Mouse (Mus musculus) liver, embryonic 14.5 days (tissue): ENCODE measurements around the gene Srsf1. TPM values are rescaled to one million over a fixed set of nuclear protein-coding genes. Genes with fewer than 3 reads are reported as not detected.
A peak's percentile ranks its signal among the peaks of the same experiment; 100 is the strongest.

Experiments
- ATAC-seq: fragments of 200-750 bp; cut with Nextera tagmentation; 2 replicates; pipeline ENCODE4 v1.8.0; 2017; ENCODE audit warnings: moderate number of reproducible peaks, mild to moderate bottlenecking, moderate library complexity; ENCODE audit not compliant: insufficient read depth
- DNase-seq, 3 experiments: peaks; one replicate each; pipeline ENCODE4 v3.0.0-alpha.2; 2012 to 2013; ENCODE audit warnings: low read depth in 3 of 3, low spot score in 3 of 3
- H3K27ac ChIP-seq: fragments of 300-500 bp; sonication (generic); 2 replicates; pipeline ENCODE4 v1.5.1; 2014; ENCODE audit warnings: moderate library complexity, mild to moderate bottlenecking, control low read depth, inconsistent platforms
- H3K27me3 ChIP-seq: fragments of 300-500 bp; sonication (generic); 2 replicates; pipeline ENCODE4 v1.6.1; 2014; ENCODE audit warnings: mild to moderate bottlenecking, low read length, moderate library complexity; ENCODE audit not compliant: control insufficient read depth, insufficient read depth
- H3K36me3 ChIP-seq: fragments of 300-500 bp; sonication (generic); replicated peaks from 2 replicates; pipeline ENCODE4 v1.6.1; 2014; ENCODE audit warnings: low read depth; ENCODE audit not compliant: control insufficient read depth, insufficient read depth
- H3K4me1 ChIP-seq, 2 experiments: fragments of 200-500 bp in 1 of 2; fragments of 300-500 bp in 1 of 2; sonication (generic) in 1 of 2; replicated peaks; 2 replicates each; pipeline ENCODE4 v1.6.1; 2012 to 2014; ENCODE audit warnings: antibody characterized with exemption in 1 of 2, inconsistent platforms in 1 of 2, low read length in 1 of 2; ENCODE audit not compliant: control insufficient read depth in 2 of 2, insufficient read depth in 2 of 2
- H3K4me2 ChIP-seq: fragments of 300-500 bp; sonication (generic); 2 replicates; pipeline ENCODE4 v1.6.1; 2014; ENCODE audit warnings: low read depth, mild to moderate bottlenecking, control low read depth, moderate library complexity
- H3K4me3 ChIP-seq, 2 experiments: fragments of 200-500 bp in 1 of 2; fragments of 300-500 bp in 1 of 2; sonication (generic) in 1 of 2; 2 replicates each; pipeline ENCODE4 v1.5.1; 2012 to 2014; ENCODE audit warnings: low read depth in 2 of 2, low read length in 2 of 2, mild to moderate bottlenecking in 2 of 2, control low read depth in 1 of 2, inconsistent platforms in 1 of 2, moderate library complexity in 1 of 2; ENCODE audit not compliant: insufficient read depth in 1 of 2
- H3K9ac ChIP-seq: fragments of 300-500 bp; sonication (generic); replicated peaks from 2 replicates; pipeline ENCODE4 v1.6.1; 2014; ENCODE audit warnings: mild to moderate bottlenecking, control low read depth, moderate library complexity
- H3K9me3 ChIP-seq: fragments of 300-500 bp; sonication (generic); 2 replicates; pipeline ENCODE4 v1.6.1; 2016; ENCODE audit warnings: low read length, mixed read lengths; ENCODE audit not compliant: control insufficient read depth
- CTCF ChIP-seq: IDR thresholded peaks from 2 replicates; pipeline ENCODE4 v1.5.1; 2016; ENCODE audit warnings: antibody characterized with exemption, low read depth, control low read depth
- EP300 ChIP-seq: IDR thresholded peaks from 2 replicates; pipeline ENCODE4 v1.6.1; 2016; ENCODE audit warnings: antibody characterized with exemption, low read depth
- WGBS: fragments of 180-500 bp; shearing (Covaris S2); extraction: QIAGEN DNeasy Blood & Tissue Kit; methylation state at CpG from one replicate; pipeline ENCODE4 v1.1.7; 2014; ENCODE audit not compliant: insufficient replicate concordance; 5-methylcytosine and 5-hydroxymethylcytosine counted together
- polyA plus RNA-seq, 2 experiments: library from polyadenylated mRNA; depleted of rRNA in 1 of 2; stranded (reverse) in 1 of 2; unstranded in 1 of 2; fragments of >200 nt; fragmentation: Nextera tagmentation in 1 of 2; extraction: Ambion mirVana in 1 of 2; gene quantifications; 2 replicates each; pipeline versions ENCODE4 v1.2.1 to v1.2.3; 2012 to 2014

Gene Srsf1
- polyA plus RNA-seq, 2 experiments = 139 to 163 TPM

DNA sequence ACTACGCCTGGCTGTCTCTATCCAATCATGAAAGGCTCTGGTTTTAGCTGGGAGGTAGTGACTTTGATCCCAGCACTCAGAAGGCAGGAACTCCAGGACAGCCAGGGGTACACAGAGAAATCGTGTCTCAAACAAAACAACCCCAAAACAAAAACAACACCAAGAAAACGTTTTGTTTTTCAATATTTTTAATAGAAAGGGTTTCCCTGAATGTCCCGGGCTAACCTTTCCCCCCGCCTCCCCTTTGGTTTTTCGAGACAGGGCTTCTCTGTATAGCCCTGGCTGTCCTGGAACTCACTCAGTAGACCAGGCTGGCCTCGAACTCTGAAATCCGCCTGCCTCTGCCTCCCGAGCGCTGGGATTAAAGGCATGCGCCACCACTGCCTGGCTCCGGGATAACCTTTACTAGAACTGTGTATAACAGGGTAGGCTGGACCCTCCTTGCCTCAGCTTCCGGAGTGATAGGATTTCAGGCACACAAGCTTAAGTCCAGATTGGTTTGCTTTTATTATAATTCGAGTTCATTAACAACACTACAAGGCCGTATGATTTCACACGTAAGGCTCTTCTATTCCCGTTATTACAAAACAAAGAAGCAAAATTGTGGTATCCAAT, 743 bp upstream of the Srsf1 start:
- peak overlapping the region; percentile 83 for H3K9ac ChIP-seq

DNA sequence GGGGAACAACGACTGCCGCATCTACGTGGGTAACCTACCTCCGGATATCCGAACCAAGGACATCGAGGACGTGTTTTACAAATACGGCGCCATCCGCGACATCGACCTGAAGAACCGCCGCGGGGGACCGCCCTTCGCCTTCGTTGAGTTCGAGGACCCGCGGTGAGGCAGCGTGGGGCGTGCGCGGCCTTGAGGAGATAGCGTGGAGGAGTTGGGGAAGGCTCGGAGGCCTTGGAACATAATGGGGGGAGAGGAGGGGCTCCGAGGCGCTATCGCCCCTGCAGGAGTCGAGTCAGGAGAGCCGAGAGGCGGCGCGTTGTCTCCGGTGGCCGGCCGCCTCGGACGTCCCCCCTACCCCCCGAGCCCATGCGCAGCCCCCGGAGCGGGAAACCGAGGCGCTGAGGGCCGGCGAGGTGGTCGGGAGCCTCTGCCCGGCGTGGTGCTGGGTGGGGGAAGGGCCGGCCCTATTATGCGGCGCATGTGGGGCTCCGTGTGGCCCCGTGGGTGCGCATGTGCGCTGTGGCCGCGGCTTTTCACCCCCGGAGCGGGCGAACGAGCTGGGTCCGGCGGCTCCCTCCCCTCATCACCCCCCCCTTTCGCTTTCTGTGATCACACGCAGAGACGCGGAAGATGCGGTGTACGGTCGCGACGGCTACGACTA, 828 bp downstream of the Srsf1 start:
- peak; percentile 37 for ATAC-seq
- Histone ChIP-seq H3K4me3 (peak overlapping the region; percentile 79 to 97), H3K27ac (peak overlapping the region; percentile 88), H3K4me2 (peak overlapping the region; percentile 90), H3K27me3 (no peaks in the 10 kb centered on the region), H3K9me3 (no peaks in the 10 kb centered on the region), H3K4me1 (peaks cover 12 to 18% of the 10 kb centered on the region in 2 experiments), H3K9ac (peak overlapping the region; percentile 100), H3K36me3 (peaks cover 37% of the 10 kb centered on the region)
- DNase-seq = no peak
- TF ChIP-seq CTCF = no peak
- TF ChIP-seq EP300 = no peak
- under 1% methylated on average over 71 of the region's 76 CpGs for WGBS

More for the DNA sequence above, 743 bp upstream of the Srsf1 start:
- Histone ChIP-seq H3K36me3 (peaks cover 26% of the 10 kb centered on the region), H3K27ac (peak overlapping the region; percentile 88), H3K27me3 (no peaks in the 10 kb centered on the region), H3K4me3 (peak overlapping the region; percentile 61 to 97), H3K9me3 (no peaks in the 10 kb centered on the region), H3K4me1 (peaks cover 12 to 18% of the 10 kb centered on the region in 2 experiments), H3K4me2 (peak overlapping the region; percentile 81)
- ATAC-seq (peak; percentile 3; the same call in 1 of the 2 replicates), DNase-seq (no peak)
- 28% methylated on average over 17 of the region's 17 CpGs for WGBS
- TF ChIP-seq EP300 (no peak), CTCF (peak; percentile 23; the same call in 1 of the 2 replicates)

DNA sequence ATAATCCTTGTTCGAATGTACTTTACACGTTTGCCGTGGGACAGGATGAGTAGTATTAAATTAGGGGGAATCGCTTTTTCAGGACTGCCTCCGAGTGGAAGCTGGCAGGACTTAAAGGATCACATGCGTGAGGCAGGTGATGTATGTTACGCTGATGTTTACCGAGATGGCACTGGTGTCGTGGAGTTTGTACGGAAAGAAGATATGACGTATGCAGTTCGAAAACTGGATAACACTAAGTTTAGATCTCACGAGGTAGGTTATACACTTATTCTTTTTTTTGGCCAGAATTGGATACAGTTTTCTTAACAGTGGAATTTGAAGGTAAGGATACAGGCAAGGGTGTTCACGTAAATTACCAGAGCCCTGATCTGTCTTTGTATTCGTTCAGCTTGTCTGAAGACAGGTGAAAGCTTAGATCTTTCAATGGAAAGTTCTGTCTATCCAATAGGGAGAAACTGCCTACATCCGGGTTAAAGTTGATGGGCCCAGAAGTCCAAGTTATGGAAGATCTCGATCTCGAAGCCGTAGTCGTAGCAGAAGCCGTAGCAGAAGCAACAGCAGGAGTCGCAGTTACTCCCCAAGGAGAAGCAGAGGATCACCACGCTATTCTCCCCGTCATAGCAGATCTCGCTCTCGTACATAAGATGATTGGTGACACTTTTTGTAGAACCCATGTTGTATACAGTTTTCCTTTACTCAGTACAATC, 1.9 kb downstream of the Srsf1 start:
- WGBS = 10% methylated on average over 26 of the region's 26 CpGs
- peak overlapping the region; percentile 88 for H3K27ac ChIP-seq

DNA sequence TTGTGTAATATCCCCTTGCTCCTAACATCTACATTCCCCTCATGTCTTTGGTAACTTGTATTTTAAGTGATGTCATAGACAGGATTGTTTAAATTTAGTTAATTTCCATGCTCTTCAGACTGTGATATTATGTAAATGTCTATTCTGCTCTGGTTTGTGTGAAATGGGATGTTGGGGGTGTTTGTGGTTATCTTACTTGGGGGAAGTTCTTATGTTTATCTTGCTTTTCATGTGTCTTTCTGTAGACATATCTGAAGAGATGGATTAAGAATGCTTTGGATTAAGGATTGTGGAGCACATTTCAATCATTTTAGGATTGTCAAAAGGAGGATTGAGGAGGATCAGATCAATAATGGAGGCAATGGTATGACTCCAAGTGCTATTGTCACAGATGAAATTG, 2.6 kb downstream of the Srsf1 start:
- H3K4me3 ChIP-seq = peak overlapping the region; percentile 79 to 97; a peak in 3 of 4 replicates
- TF ChIP-seq EP300 = no peak
- TF ChIP-seq CTCF = no peak
- peak overlapping the region; percentile 90 for H3K4me2 ChIP-seq
- H3K4me1 ChIP-seq = peaks cover 12 to 18% of the 10 kb centered on the region in 2 experiments
- H3K36me3 ChIP-seq = peaks cover 47% of the 10 kb centered on the region
- no peak for ATAC-seq
- DNase-seq = no peak
- H3K9ac ChIP-seq = peak overlapping the region; percentile 100
- H3K27ac ChIP-seq = no peak overlapping the region; the same call in 1 of the 2 replicates
- H3K27me3 ChIP-seq = no peaks in the 10 kb centered on the region
- no peaks in the 10 kb centered on the region for H3K9me3 ChIP-seq

More for the DNA sequence above, 1.9 kb downstream of the Srsf1 start:
- no peaks in the 10 kb centered on the region for H3K27me3 ChIP-seq
- TF ChIP-seq EP300 (no peak), CTCF (peak; percentile 35; the same call in 1 of the 2 replicates)
- peak overlapping the region; percentile 100 for H3K9ac ChIP-seq
- peaks cover 42% of the 10 kb centered on the region for H3K36me3 ChIP-seq
- peaks cover 12 to 18% of the 10 kb centered on the region in 2 experiments for H3K4me1 ChIP-seq
- DNase-seq = no peak
- no peaks in the 10 kb centered on the region for H3K9me3 ChIP-seq
- peak overlapping the region; percentile 90 for H3K4me2 ChIP-seq
- peak overlapping the region; percentile 79 to 97 for H3K4me3 ChIP-seq
- ATAC-seq = no peak

DNA sequence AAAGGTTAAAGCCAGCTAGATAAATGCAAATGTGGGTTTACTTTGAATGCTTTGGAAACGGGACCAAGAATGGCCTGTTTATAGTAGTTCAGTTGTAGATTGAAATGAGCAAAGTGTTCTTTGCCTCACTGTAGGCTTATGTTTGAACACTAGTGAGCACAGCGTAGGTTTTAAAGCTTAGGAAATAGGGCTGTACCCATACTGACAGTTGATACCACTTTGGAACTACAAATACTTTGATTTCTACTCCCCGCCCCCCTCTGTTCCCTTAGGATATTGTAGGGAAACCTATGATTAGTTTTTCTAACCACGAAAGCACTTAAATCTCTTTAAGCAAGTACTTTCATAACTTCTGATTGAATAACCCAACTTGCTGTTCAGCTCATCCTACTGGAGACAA, 5.5 kb downstream of the Srsf1 start:
- Histone ChIP-seq H3K4me2 (no peak overlapping the region), H3K4me1 (peaks cover 3 to 8% of the 10 kb centered on the region in 2 experiments; a peak in 3 of 4 replicates), H3K9ac (no peak overlapping the region), H3K27ac (no peak overlapping the region), H3K9me3 (no peaks in the 10 kb centered on the region), H3K27me3 (no peaks in the 10 kb centered on the region), H3K36me3 (peaks cover 52% of the 10 kb centered on the region), H3K4me3 (no peak overlapping the region)
- TF ChIP-seq EP300 = no peak
- no peak for TF ChIP-seq CTCF
- no peak for DNase-seq
- WGBS = 84% methylated on average over 4 of the region's 4 CpGs
- ATAC-seq = no peak
